Mouse (Mus musculus): ENCODE measurements around the gene Fam83d.

The Fam83d gene

GRCm38 (mm10) chr2:158738591-158738990 is 29.3 kb upstream of the Fam83d start:
- ChIA-PET CTCF (interaction anchor here (0.8 to 2.1 kb wide), 8 partner anchors 16 to 205 kb away, joined by 3 to 11 read pairs (median 3); no protein-coding TSS in a partner anchor), POLR2A (interaction anchor here in 2 of 4 experiments (0.7 to 1.3 kb wide), 6 partner anchors 15 to 125 kb away, joined by 3 to 4 read pairs (median 3); partner anchors contain the start of genes Dhx35 (in 1 of the 2) and Fam83d (in 1 of the 2))

GRCm38 (mm10) chr2:158739113-158739512 is 28.8 kb upstream of the Fam83d start:
- ChIA-PET CTCF (interaction anchor here (0.7 to 2.1 kb wide), 10 partner anchors 16 to 205 kb away, joined by 3 to 11 read pairs (median 3); no protein-coding TSS in a partner anchor), POLR2A (interaction anchor here in 2 of 4 experiments (0.7 to 1.3 kb wide), 9 partner anchors 13 to 295 kb away, joined by 3 to 4 read pairs (median 3); partner anchors contain the start of genes Dhx35 (in 1 of the 2) and Fam83d (in 1 of the 2))

GRCm38 (mm10) chr2:158741011-158741501 is 26.8 kb upstream of the Fam83d start:
- CTCF ChIA-PET = interaction anchor here in 3 of 4 experiments (0.6 to 1.5 kb wide), 5 partner anchors 16 to 124 kb away, joined by 3 read pairs; no protein-coding TSS in a partner anchor
- POLR2A ChIA-PET = interaction anchor here in 1 of 4 experiments (0.8 kb wide), 1 partner anchor 21 kb away, joined by 3 read pairs; no protein-coding TSS in a partner anchor

GRCm38 (mm10) chr2:158742431-158742830 is 25.5 kb upstream of the Fam83d start:
- POLR2A ChIA-PET = interaction anchor here in 1 of 4 experiments (0.7 kb wide), 1 partner anchor 25 kb away, joined by 3 read pairs; no protein-coding TSS in a partner anchor
- CTCF ChIA-PET = interaction anchor here in 2 of 4 experiments (0.6 to 1.5 kb wide), 11 partner anchors 14 to 427 kb away, joined by 3 to 5 read pairs (median 3); no protein-coding TSS in a partner anchor

- CTCF ChIA-PET = interaction anchor here in 3 of 4 experiments (0.5 to 3.2 kb wide), 11 partner anchors 13 to 558 kb away, joined by 3 to 18 read pairs (median 4); no protein-coding TSS in a partner anchor
- POLR2A ChIA-PET = interaction anchor here in 1 of 4 experiments (0.5 to 0.9 kb wide), 3 partner anchors 15 to 246 kb away, joined by 3 read pairs; no protein-coding TSS in a partner anchor
Measured at GRCm38 (mm10) chr2:158743518-158744141, 24.3 kb upstream of the Fam83d start.

GRCm38 (mm10) chr2:158745049-158745482 is 22.8 kb upstream of the Fam83d start:
- CTCF ChIA-PET = interaction anchor here (0.6 to 3.2 kb wide), 31 partner anchors 9 to 297 kb away, joined by 3 to 18 read pairs (median 4); no protein-coding TSS in a partner anchor
- POLR2A ChIA-PET = interaction anchor here in 2 of 4 experiments (0.6 to 1.0 kb wide), 3 partner anchors 12 to 214 kb away, joined by 3 read pairs; no protein-coding TSS in a partner anchor

- ChIA-PET POLR2A (interaction anchor here in 2 of 4 experiments (0.8 to 1.3 kb wide), 2 partner anchors 11 to 22 kb away, joined by 3 to 4 read pairs; partner anchors contain the start of gene Fam83d (in 1 of the 2)), CTCF (interaction anchor here (0.5 to 3.2 kb wide), 11 partner anchors 12 to 337 kb away, joined by 3 to 18 read pairs (median 6); no protein-coding TSS in a partner anchor)
Measured at GRCm38 (mm10) chr2:158746164-158746563, 21.7 kb upstream of the Fam83d start.

GRCm38 (mm10) chr2:158749366-158749765 is 18.5 kb upstream of the Fam83d start:
- POLR2A ChIA-PET = no interaction called here
- CTCF ChIA-PET = interaction anchor here in 1 of 4 experiments (0.7 kb wide), 1 partner anchor 114 kb away, joined by 3 read pairs; no protein-coding TSS in a partner anchor

GRCm38 (mm10) chr2:158760231-158760630 is 7.7 kb upstream of the Fam83d start:
- ChIA-PET POLR2A (interaction anchor here in 1 of 4 experiments (0.8 kb wide), 1 partner anchor 26 kb away, joined by 3 read pairs; no protein-coding TSS in a partner anchor), CTCF (interaction anchor here in 1 of 4 experiments (0.7 kb wide), 1 partner anchor 24 kb away, joined by 3 read pairs; no protein-coding TSS in a partner anchor)

- ChIA-PET POLR2A (interaction anchor here in 2 of 4 experiments (1.0 to 2.0 kb wide), 3 partner anchors 9 to 24 kb away, joined by 3 to 6 read pairs (median 3); no protein-coding TSS in a partner anchor), CTCF (interaction anchor here in 2 of 4 experiments (0.6 to 2.2 kb wide), 3 partner anchors 40 to 103 kb away, joined by 4 to 6 read pairs (median 4); no protein-coding TSS in a partner anchor)
Measured at GRCm38 (mm10) chr2:158762339-158762738, 5.6 kb upstream of the Fam83d start.

GRCm38 (mm10) chr2:158768350-158768749 is 457 bp downstream of the Fam83d start:
- CTCF ChIA-PET = interaction anchor here in 3 of 4 experiments (0.5 to 1.6 kb wide), 8 partner anchors 26 to 218 kb away, joined by 3 to 12 read pairs (median 3); partner anchors contain the start of gene Dhx35 (in 1 of the 3)
- POLR2A ChIA-PET = interaction anchor here (0.5 to 7.2 kb wide), 35 partner anchors 8 to 474 kb away, joined by 3 to 62 read pairs (median 4); partner anchors contain the start of gene Dhx35 (in 4 of the 4)

GRCm38 (mm10) chr2:158768771-158769170 is 878 bp downstream of the Fam83d start:
- CTCF ChIA-PET = interaction anchor here in 3 of 4 experiments (0.6 to 1.6 kb wide), 7 partner anchors 26 to 1892 kb away, joined by 3 to 12 read pairs (median 3); partner anchors contain the start of gene Dhx35 (in 1 of the 3)
- POLR2A ChIA-PET = interaction anchor here in 3 of 4 experiments (0.5 to 7.2 kb wide), 26 partner anchors 8 to 223 kb away, joined by 3 to 62 read pairs (median 4); partner anchors contain the start of gene Dhx35 (in 1 of the 3)

- CTCF ChIA-PET = interaction anchor here in 2 of 4 experiments (0.5 to 0.9 kb wide), 3 partner anchors 24 to 1809 kb away, joined by 3 to 4 read pairs (median 3); no protein-coding TSS in a partner anchor
- POLR2A ChIA-PET = interaction anchor here (0.5 to 7.2 kb wide), 18 partner anchors 7 to 104 kb away, joined by 3 to 62 read pairs (median 4); no protein-coding TSS in a partner anchor
Measured at GRCm38 (mm10) chr2:158770126-158770757, 2.3 kb downstream of the Fam83d start.

GRCm38 (mm10) chr2:158771066-158771763 is 3.3 kb downstream of the Fam83d start:
- CTCF ChIA-PET = interaction anchor here in 2 of 4 experiments (0.5 to 0.7 kb wide), 3 partner anchors 26 to 1808 kb away, joined by 3 to 4 read pairs (median 3); no protein-coding TSS in a partner anchor
- POLR2A ChIA-PET = interaction anchor here (0.6 to 7.2 kb wide), 20 partner anchors 7 to 362 kb away, joined by 3 to 62 read pairs (median 4); partner anchors contain the start of genes Dhx35 (in 1 of the 4) and Ralgapb (in 1 of the 4)

GRCm38 (mm10) chr2:158772808-158773207 is 4.9 kb downstream of the Fam83d start:
- CTCF ChIA-PET = interaction anchor here in 2 of 4 experiments (0.6 to 0.9 kb wide), 2 partner anchors 56 to 91 kb away, joined by 3 to 4 read pairs; no protein-coding TSS in a partner anchor
- POLR2A ChIA-PET = interaction anchor here in 3 of 4 experiments (0.6 to 7.2 kb wide), 14 partner anchors 8 to 90 kb away, joined by 3 to 62 read pairs (median 4); partner anchors contain the start of gene Dhx35 (in 1 of the 3)

- CTCF ChIA-PET = interaction anchor here in 1 of 4 experiments (0.9 kb wide), 1 partner anchor 75 kb away, joined by 6 read pairs; no protein-coding TSS in a partner anchor
- POLR2A ChIA-PET = interaction anchor here in 2 of 4 experiments (0.6 to 1.8 kb wide), 8 partner anchors 9 to 21 kb away, joined by 3 to 12 read pairs (median 6); no protein-coding TSS in a partner anchor
Measured at GRCm38 (mm10) chr2:158774886-158775285, 7.0 kb downstream of the Fam83d start.
